Mouse (Mus musculus): ENCODE results near the gene Lrmda.

Lrmda gene

GRCm38 (mm10) chr14:22019252-22019948, at the start of gene Lrmda:
TSS of gene Lrmda (plus strand) at chr14:22019712.
- no peak for DNase-seq (ENCODE audit: extremely low read depth, low read depth, low spot score)

GRCm38 (mm10) chr14:21981462-21981861, 38.0 kb upstream of the Lrmda start:
- no peak for DNase-seq (ENCODE audit: extremely low read depth, low read depth, low spot score)

- no peak for DNase-seq (ENCODE audit: extremely low read depth, low read depth, low spot score)
These were observed 37.4 kb upstream of the Lrmda start for GRCm38 (mm10) chr14:21982096-21982591.

- no peak for DNase-seq (ENCODE audit: extremely low read depth, low read depth, low spot score)
These were observed 36.8 kb upstream of the Lrmda start for GRCm38 (mm10) chr14:21982592-21983310.

GRCm38 (mm10) chr14:21983311-21983949, 36.1 kb upstream of the Lrmda start:
- DNase-seq (ENCODE audit: extremely low read depth, low read depth, low spot score), result no peak

- no peak for DNase-seq (ENCODE audit: extremely low read depth, low read depth, low spot score)
These were observed 35.4 kb upstream of the Lrmda start for GRCm38 (mm10) chr14:21983950-21984730.

GRCm38 (mm10) chr14:21984757-21985425, 34.6 kb upstream of the Lrmda start:
- no peak for DNase-seq (ENCODE audit: extremely low read depth, low read depth, low spot score)

- DNase-seq (ENCODE audit: extremely low read depth, low read depth, low spot score), result no peak
These were observed 34.0 kb upstream of the Lrmda start for GRCm38 (mm10) chr14:21985426-21985931.

GRCm38 (mm10) chr14:21985981-21986732, 33.4 kb upstream of the Lrmda start:
- DNase-seq (ENCODE audit: extremely low read depth, low read depth, low spot score), result no peak

GRCm38 (mm10) chr14:21986733-21987659, 32.5 kb upstream of the Lrmda start:
- no peak for DNase-seq (ENCODE audit: extremely low read depth, low read depth, low spot score)

GRCm38 (mm10) chr14:21987660-21988576, 31.6 kb upstream of the Lrmda start:
- peak; percentile 81 for DNase-seq (ENCODE audit: extremely low read depth, low read depth, low spot score)

- no peak for DNase-seq (ENCODE audit: extremely low read depth, low read depth, low spot score)
These were observed 30.8 kb upstream of the Lrmda start for GRCm38 (mm10) chr14:21988577-21989290.

GRCm38 (mm10) chr14:21989291-21989913, 30.1 kb upstream of the Lrmda start, which contains the start of gene Zfp503:
TSS of gene Zfp503 (minus strand) at chr14:21989601.
- no peak for DNase-seq (ENCODE audit: extremely low read depth, low read depth, low spot score)

GRCm38 (mm10) chr14:21990321-21991021, 29.0 kb upstream of the Lrmda start:
- DNase-seq (ENCODE audit: extremely low read depth, low read depth, low spot score), result no peak

- no peak for DNase-seq (ENCODE audit: extremely low read depth, low read depth, low spot score)
These were observed 28.2 kb upstream of the Lrmda start for GRCm38 (mm10) chr14:21991251-21991780.
